20 mouse cellular contexts compared by ENCODE assay signal in genomic region chr17:55036142-55036541, GRCm38 (mm10).
DNase-seq lines count a peak whose midpoint lies in the region; ATAC-seq and TF ChIP-seq lines count a peak whose summit lies in the region.
"Had no signal": no experiment of that assay in that cellular context is flagged by ENCODE, and none has a peak within 500 bp of the region (broad histone marks: within the 10 kb centered on the region; RNA-seq: fewer than 3 reads in every experiment).

No protein-coding gene starts in this region.

- H3K4me3 ChIP-seq in lung, embryonic 14.5 days (ENCODE audit: low read depth, low read length): no peak overlapping the region
- H3K4me3 ChIP-seq in lung, adult 2 months (replicated peaks; ENCODE audit: extremely low read depth, low read depth, low read length): no peak overlapping the region
- H3K4me3 ChIP-seq: forebrain, embryonic 15.5 days; heart, embryonic 15.5 days; midbrain, embryonic 15.5 days had no signal

- no peak; the same call in 1 of the 2 replicates for TF ChIP-seq CTCF in lung, embryonic 14.5 days (IDR thresholded peaks at IDR 0.05; ENCODE audit: low read depth)
- TF ChIP-seq CTCF in lung, adult 2 months (IDR thresholded peaks at IDR 0.05; ENCODE audit: insufficient read depth, low read length): no peak

- H3K4me2 ChIP-seq in lung, embryonic 14.5 days: no peak overlapping the region
- H3K4me2 ChIP-seq: forebrain, embryonic 15.5 days; heart, embryonic 15.5 days; hindbrain, embryonic 14.5 days; midbrain, embryonic 15.5 days had no signal

- no peak overlapping the region for H3K9ac ChIP-seq in lung, embryonic 14.5 days
- H3K9ac ChIP-seq: forebrain, embryonic 15.5 days; heart, embryonic 15.5 days; hindbrain, embryonic 14.5 days; midbrain, embryonic 15.5 days had no signal

- no peak for TF ChIP-seq POLR2A in lung, adult 2 months (IDR thresholded peaks at IDR 0.05; ENCODE audit: borderline replicate concordance, extremely low read depth, low read depth, low read length)

- no peak for ATAC-seq in lung, embryonic 14.5 days (ENCODE audit: insufficient read depth)
- ATAC-seq: activated CD4-positive, CD25-positive, alpha-beta regulatory T cell, adult 4 months; forebrain, embryonic 15.5 days; midbrain, embryonic 15.5 days had no signal

- no peak overlapping the region for H3K27ac ChIP-seq in lung, embryonic 14.5 days (ENCODE audit: low read depth)
- H3K27ac ChIP-seq: forebrain, embryonic 15.5 days; heart, embryonic 15.5 days; hindbrain, embryonic 14.5 days; midbrain, embryonic 15.5 days had no signal

- no peaks in the 10 kb centered on the region for H3K9me3 ChIP-seq in lung, embryonic 14.5 days (ENCODE audit: low read depth, low read length)
- H3K9me3 ChIP-seq: forebrain, embryonic 15.5 days; heart, embryonic 15.5 days; midbrain, embryonic 15.5 days had no signal

- no peaks in the 10 kb centered on the region for H3K27me3 ChIP-seq in lung, embryonic 14.5 days (ENCODE audit: insufficient read depth, low read length)
- H3K27me3 ChIP-seq: forebrain, embryonic 15.5 days; heart, embryonic 15.5 days; midbrain, embryonic 15.5 days had no signal

- peak; percentile 2 to 13 for DNase-seq in cerebellum, postnatal 10 days
- no peak for DNase-seq in cerebellum, adult 11 months
- DNase-seq in lung, embryonic 14.5 days: peak; percentile 12
- DNase-seq in lung, adult 2 months: no peak
- DNase-seq in R1 (ENCODE audit: low read depth, low spot score): peak; percentile 44
- DNase-seq in embryo, embryonic 9.5 days (ENCODE audit: extremely low spot score): peak; percentile 2
- DNase-seq in urinary bladder, adult 2 months (ENCODE audit: low spot score): no peak
- DNase-seq in urinary bladder, postnatal 10 days (ENCODE audit: low spot score): no peak
- DNase-seq: B cell, adult 2 months; cerebellum, postnatal 36 days; kidney, adult 2 months; kidney, postnatal 36 days; lung, postnatal 4 days; right cerebral cortex, postnatal 25 days had no signal

- no peaks in the 10 kb centered on the region for H3K36me3 ChIP-seq in lung, embryonic 14.5 days (ENCODE audit: insufficient read depth)
- H3K36me3 ChIP-seq: forebrain, embryonic 15.5 days; G1E; heart, embryonic 15.5 days; midbrain, embryonic 15.5 days had no signal

- H3K4me1 ChIP-seq in lung, embryonic 14.5 days (ENCODE audit: insufficient read depth): no peaks in the 10 kb centered on the region
- no peaks in the 10 kb centered on the region for H3K4me1 ChIP-seq in lung, adult 2 months (ENCODE audit: control insufficient read depth, insufficient read depth, low read length)
- H3K4me1 ChIP-seq: forebrain, embryonic 15.5 days; heart, embryonic 15.5 days; midbrain, embryonic 15.5 days had no signal

Comparison
In these comparisons a context has a peak if more than half of its experiments do, and no peak if none do; other contexts are left out.
1. DNase-seq: peak in cerebellum, postnatal 10 days (2 of 2), lung, embryonic 14.5 days (single experiment), R1 (single experiment) and embryo, embryonic 9.5 days (single experiment); none in cerebellum, adult 11 months (single experiment), lung, adult 2 months (single experiment), urinary bladder, adult 2 months (single experiment) and urinary bladder, postnatal 10 days (single experiment).